Mouse (Mus musculus) embryonic fibroblast, embryonic 13.5 days (primary cell): ENCODE results near the gene Slc6a21.

Source experiments
- CTCF ChIP-seq: IDR thresholded peaks from 2 replicates; pipeline ENCODE4 v1.5.1; 2011; ENCODE audit warnings: mild to moderate bottlenecking, control low read depth, low read length, moderate library complexity, borderline replicate concordance; ENCODE audit not compliant: insufficient read depth
- POLR2A ChIP-seq: IDR thresholded peaks from 2 replicates; pipeline ENCODE4 v1.6.1; 2011; ENCODE audit warnings: low read depth, mild to moderate bottlenecking, control low read depth, low read length, moderate library complexity

- TF ChIP-seq POLR2A, result no peak
- TF ChIP-seq CTCF, result no peak
Observed at GRCm38 (mm10) chr7:45247666-45248065, 29.6 kb upstream of the Slc6a21 start.
